In genomic region chr12:84718462-84719244, GRCm38 (mm10) we compare ENCODE assay signal across 36 mouse cellular contexts. TPM values are rescaled to one million over a fixed set of nuclear protein-coding genes. Genes with fewer than 3 reads are reported as not detected.
"Had no signal": no experiment of that assay in that cellular context is flagged by ENCODE, and none has a peak within 500 bp of the region (broad histone marks: within the 10 kb centered on the region; RNA-seq: fewer than 3 reads in every experiment).

No protein-coding gene starts in this region.

- H3K9ac ChIP-seq: limb, embryonic 12.5 days; limb, embryonic 13.5 days; limb, embryonic 15.5 days; liver, embryonic 12.5 days; liver, embryonic 13.5 days; liver, embryonic 14.5 days; liver, embryonic 15.5 days; liver, postnatal 0 days; lung, embryonic 14.5 days; lung, embryonic 15.5 days; midbrain, embryonic 12.5 days; midbrain, embryonic 13.5 days; midbrain, embryonic 15.5 days; neural tube, embryonic 12.5 days had no signal

- H3K4me3 ChIP-seq: limb, embryonic 10.5 days; limb, embryonic 12.5 days; limb, embryonic 13.5 days; limb, embryonic 15.5 days; liver, embryonic 12.5 days; liver, embryonic 13.5 days; liver, embryonic 15.5 days; lung, embryonic 15.5 days; megakaryocyte, embryonic 14.5 days; midbrain, embryonic 10.5 days; midbrain, embryonic 12.5 days; midbrain, embryonic 13.5 days; midbrain, embryonic 15.5 days; myocyte; neural tube, embryonic 12.5 days had no signal

- H3K27ac ChIP-seq: limb, embryonic 10.5 days; limb, embryonic 12.5 days; limb, embryonic 13.5 days; limb, embryonic 15.5 days; liver, embryonic 12.5 days; liver, embryonic 13.5 days; liver, embryonic 14.5 days; liver, embryonic 15.5 days; lung, embryonic 15.5 days; macrophage; midbrain, embryonic 10.5 days; midbrain, embryonic 12.5 days; midbrain, embryonic 13.5 days; midbrain, embryonic 15.5 days; neural tube, embryonic 12.5 days had no signal

- H3K4me1 ChIP-seq: limb, embryonic 10.5 days; limb, embryonic 13.5 days; limb, embryonic 15.5 days; liver, embryonic 12.5 days; liver, embryonic 13.5 days; liver, embryonic 15.5 days; lung, embryonic 15.5 days; megakaryocyte, embryonic 14.5 days; midbrain, embryonic 10.5 days; midbrain, embryonic 12.5 days; midbrain, embryonic 13.5 days; midbrain, embryonic 15.5 days; neural tube, embryonic 12.5 days had no signal

- H3K36me3 ChIP-seq: limb, embryonic 10.5 days; limb, embryonic 12.5 days; limb, embryonic 13.5 days; limb, embryonic 15.5 days; liver, embryonic 12.5 days; liver, embryonic 13.5 days; liver, embryonic 15.5 days; lung, embryonic 15.5 days; midbrain, embryonic 10.5 days; midbrain, embryonic 12.5 days; midbrain, embryonic 13.5 days; midbrain, embryonic 15.5 days; neural tube, embryonic 12.5 days had no signal

- H3K27me3 ChIP-seq: limb, embryonic 12.5 days; limb, embryonic 13.5 days; limb, embryonic 15.5 days; liver, embryonic 12.5 days; liver, embryonic 13.5 days; liver, embryonic 15.5 days; lung, embryonic 15.5 days; midbrain, embryonic 12.5 days; midbrain, embryonic 13.5 days; midbrain, embryonic 15.5 days; neural tube, embryonic 12.5 days had no signal

- H3K9me3 ChIP-seq: limb, embryonic 10.5 days; limb, embryonic 12.5 days; limb, embryonic 13.5 days; limb, embryonic 15.5 days; liver, embryonic 12.5 days; liver, embryonic 13.5 days; liver, embryonic 15.5 days; lung, embryonic 15.5 days; megakaryocyte, embryonic 14.5 days; midbrain, embryonic 10.5 days; midbrain, embryonic 12.5 days; midbrain, embryonic 13.5 days; midbrain, embryonic 15.5 days; neural tube, embryonic 12.5 days had no signal

- DNase-seq: left cerebral cortex, postnatal 4 days; liver; liver, embryonic 13.5 days; liver, postnatal 0 days; lung, adult 18-20 months; lung, adult 2 months; lung, embryonic 14.5 days; lung, postnatal 10 days; lung, postnatal 14 days; lung, postnatal 36 days; lung, postnatal 4 days; midbrain, embryonic 14.5 days had no signal

RNA-seq across cellular contexts. Expression of gene Syndig1l, which starts 20.0 kb away (rescaled TPM):
- total RNA-seq: liver, adult 2 months; megakaryocyte progenitor cell, adult 5-6 weeks; megakaryocyte, adult 5-6 weeks; megakaryocyte-erythroid progenitor cell, adult 5-6 weeks; monocyte, adult 5-6 weeks had no signal
- polyA plus RNA-seq: limb, embryonic 10.5 days; limb, embryonic 11.5 days; limb, embryonic 12.5 days; limb, embryonic 13.5 days; limb, embryonic 15.5 days; liver, adult 2 months; liver, embryonic 12.5 days; liver, postnatal 0 days; lung, adult 2 months; lung, embryonic 14.5 days; lung, embryonic 15.5 days; lung, embryonic 16.5 days; lung, postnatal 0 days; myocyte had no signal
